Mouse (Mus musculus) heart, postnatal 0 days (tissue): Measurements from ENCODE around the gene Gsx1. TPM values are rescaled to one million over a fixed set of nuclear protein-coding genes. Genes with fewer than 3 reads are reported as not detected.

Experiments used
- ATAC-seq: fragments of 200-750 bp; cut with Nextera tagmentation; 2 replicates; pipeline ENCODE4 v1.8.0; 2017; ENCODE audit warnings: low read depth, moderate number of reproducible peaks, moderate library complexity; ENCODE audit not compliant: insufficient read depth
- DNase-seq: peaks from one replicate; pipeline ENCODE4 v3.0.0-alpha.2; 2016; ENCODE audit warnings: low spot score
- H3K27ac ChIP-seq: fragments of 300-500 bp; sonication (generic); 2 replicates; pipeline ENCODE4 v1.5.1; 2014; ENCODE audit warnings: low read depth, mild to moderate bottlenecking
- H3K27me3 ChIP-seq: fragments of 300-500 bp; sonication (generic); 2 replicates; pipeline ENCODE4 v1.6.1; 2014; ENCODE audit warnings: low read length, mixed read lengths; ENCODE audit not compliant: control insufficient read depth, insufficient read depth
- H3K36me3 ChIP-seq: fragments of 300-500 bp; sonication (generic); replicated peaks from 2 replicates; pipeline ENCODE4 v1.6.1; 2014; ENCODE audit warnings: low read length, mixed read lengths; ENCODE audit not compliant: control insufficient read depth, insufficient read depth
- H3K4me1 ChIP-seq: fragments of 300-500 bp; sonication (generic); 2 replicates; pipeline ENCODE4 v1.6.1; 2014; ENCODE audit warnings: antibody characterized with exemption; ENCODE audit not compliant: control insufficient read depth, insufficient read depth
- H3K4me2 ChIP-seq: fragments of 300-500 bp; sonication (generic); 2 replicates; pipeline ENCODE4 v1.6.1; 2014; ENCODE audit warnings: low read depth, mild to moderate bottlenecking, low read length, moderate library complexity
- H3K4me3 ChIP-seq: fragments of 300-500 bp; sonication (generic); 2 replicates; pipeline ENCODE4 v1.5.1; 2014; ENCODE audit warnings: low read depth, low read length
- H3K9ac ChIP-seq: fragments of 300-500 bp; sonication (generic); replicated peaks from 2 replicates; pipeline ENCODE4 v1.6.1; 2014; ENCODE audit warnings: low read depth, low read length, mixed read lengths
- H3K9me3 ChIP-seq: fragments of 300-500 bp; sonication (generic); replicated peaks from 2 replicates; pipeline ENCODE4 v1.6.1; 2016; ENCODE audit warnings: low read length; ENCODE audit not compliant: control insufficient read depth
- CTCF ChIP-seq: IDR thresholded peaks from 2 replicates; pipeline ENCODE4 v1.5.1; 2016; ENCODE audit warnings: antibody characterized with exemption, control low read depth, low read depth
- EP300 ChIP-seq: IDR thresholded peaks from 2 replicates; pipeline ENCODE4 v1.6.1; 2016; ENCODE audit warnings: antibody characterized with exemption, low read depth
- WGBS: fragments of 180-500 bp; shearing (Covaris S2); extraction: QIAGEN DNeasy Blood & Tissue Kit; methylation state at CpG from one replicate; pipeline ENCODE4 v1.1.7; 2014; 5-methylcytosine and 5-hydroxymethylcytosine counted together
- polyA plus RNA-seq: library from polyadenylated mRNA; unstranded; fragments of >200 nt; fragmentation: Nextera tagmentation; extraction: Ambion mirVana; gene quantifications from 2 replicates; pipeline ENCODE4 v1.2.1, GENCODE M21; 2015
- total RNA-seq: library from RNA; depleted of rRNA; stranded (reverse); fragments of >200 nt; gene quantifications from 2 replicates; pipeline ENCODE4 v1.2.3, GENCODE M21; 2014; ENCODE audit warnings: low replicate concordance; rRNA removed

Gsx1 gene
- total and polyA plus RNA-seq, 2 experiments from 2014 or later, result not detected

DNA sequence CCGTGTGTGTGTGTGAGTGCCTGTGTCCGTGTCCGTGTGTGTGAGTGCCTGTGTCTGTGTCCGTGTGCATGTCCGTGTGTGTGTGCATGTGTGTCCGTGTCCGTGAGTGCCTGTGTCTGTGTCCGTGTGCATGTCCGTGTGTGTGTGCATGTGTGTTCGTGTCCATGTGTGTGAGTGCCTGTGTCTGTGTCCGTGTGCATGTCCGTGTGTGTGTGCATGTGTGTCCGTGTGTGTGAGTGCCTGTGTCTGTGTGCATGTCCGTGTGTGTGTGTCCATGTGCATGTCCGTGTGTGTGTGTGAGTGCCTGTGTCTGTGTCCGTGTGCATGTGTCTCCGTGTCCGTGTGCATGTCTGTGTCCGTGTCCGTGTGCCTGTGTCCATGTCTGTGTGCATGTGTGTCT, 19.4 kb downstream of the Gsx1 start:
- Histone ChIP-seq H3K27ac (no peak overlapping the region), H3K36me3 (no peaks in the 10 kb centered on the region), H3K9me3 (0 out of 2 replicates have a peak, but pooled peaks cover 5% of the 10 kb centered on the region), H3K4me2 (no peak overlapping the region), H3K4me1 (no peaks in the 10 kb centered on the region), H3K27me3 (no peaks in the 10 kb centered on the region), H3K4me3 (no peak overlapping the region), H3K9ac (no peak overlapping the region)
- no peak for ATAC-seq
- DNase-seq, result no peak
- no peak for TF ChIP-seq EP300
- TF ChIP-seq CTCF, result no peak
- 88% methylated on average over 20 of the region's 20 CpGs for WGBS

GRCm38 (mm10) chr5:147208471-147208870, 20.0 kb downstream of the Gsx1 start:
- TF ChIP-seq CTCF, result no peak
- TF ChIP-seq EP300, result no peak
- H3K4me2 ChIP-seq, result no peak overlapping the region
- DNase-seq (no peak), ATAC-seq (no peak)
- 0 out of 2 replicates have a peak, but pooled peaks cover 5% of the 10 kb centered on the region for H3K9me3 ChIP-seq
- no peak overlapping the region for H3K27ac ChIP-seq
- H3K9ac ChIP-seq, result no peak overlapping the region
- no peaks in the 10 kb centered on the region for H3K27me3 ChIP-seq
- H3K36me3 ChIP-seq, result no peaks in the 10 kb centered on the region
- 56% methylated on average over 2 of the region's 2 CpGs for WGBS
- no peak overlapping the region for H3K4me3 ChIP-seq
- H3K4me1 ChIP-seq, result no peaks in the 10 kb centered on the region

DNA sequence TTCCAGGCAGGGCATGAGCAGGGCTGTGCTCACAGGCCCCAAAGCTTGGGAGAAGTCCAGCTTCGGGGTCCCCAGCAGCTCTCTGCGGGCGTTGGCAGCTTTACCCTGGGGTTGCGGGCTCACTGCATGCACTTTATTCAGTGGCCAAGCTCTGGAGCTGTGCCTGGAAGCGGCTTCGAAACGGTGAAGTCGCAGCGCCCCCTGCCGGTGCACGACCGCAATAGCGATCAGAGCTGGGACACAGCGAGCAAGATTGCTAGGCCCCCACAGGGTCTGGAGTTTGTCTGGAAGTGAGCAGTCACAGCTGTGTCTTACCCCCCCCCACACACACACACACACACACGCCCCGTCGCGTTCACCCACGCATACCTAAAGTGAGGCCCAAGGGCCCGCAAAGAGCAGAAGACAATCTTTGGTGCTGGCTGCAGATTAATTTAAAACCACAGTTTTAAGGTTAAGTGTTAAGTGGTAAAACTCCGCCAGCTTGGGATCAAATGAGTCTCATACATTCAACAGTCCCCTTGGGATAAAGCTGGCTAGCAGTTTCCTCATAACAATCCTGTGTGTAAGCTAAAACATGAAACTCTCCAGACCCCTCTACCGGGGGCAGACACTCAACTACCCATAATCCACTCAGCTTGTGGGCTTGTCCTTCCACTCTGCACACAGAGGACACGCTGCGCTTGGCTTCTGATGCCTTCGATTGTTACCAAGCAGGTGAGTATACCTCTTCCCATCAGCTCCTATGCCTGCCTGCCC, 39.0 kb downstream of the Gsx1 start:
- no peaks in the 10 kb centered on the region for H3K9me3 ChIP-seq
- peak; percentile 92 for TF ChIP-seq CTCF
- TF ChIP-seq EP300, result no peak
- no peak overlapping the region for H3K4me3 ChIP-seq
- H3K4me2 ChIP-seq, result no peak overlapping the region
- DNase-seq (peak; percentile 61), ATAC-seq (peak; percentile 53)
- H3K9ac ChIP-seq, result no peak overlapping the region
- H3K4me1 ChIP-seq, result no peaks in the 10 kb centered on the region
- WGBS, result 15% methylated on average over 25 of the region's 25 CpGs
- H3K36me3 ChIP-seq, result no peaks in the 10 kb centered on the region
- H3K27ac ChIP-seq, result no peak overlapping the region
- H3K27me3 ChIP-seq, result peaks cover 53% of the 10 kb centered on the region

DNA sequence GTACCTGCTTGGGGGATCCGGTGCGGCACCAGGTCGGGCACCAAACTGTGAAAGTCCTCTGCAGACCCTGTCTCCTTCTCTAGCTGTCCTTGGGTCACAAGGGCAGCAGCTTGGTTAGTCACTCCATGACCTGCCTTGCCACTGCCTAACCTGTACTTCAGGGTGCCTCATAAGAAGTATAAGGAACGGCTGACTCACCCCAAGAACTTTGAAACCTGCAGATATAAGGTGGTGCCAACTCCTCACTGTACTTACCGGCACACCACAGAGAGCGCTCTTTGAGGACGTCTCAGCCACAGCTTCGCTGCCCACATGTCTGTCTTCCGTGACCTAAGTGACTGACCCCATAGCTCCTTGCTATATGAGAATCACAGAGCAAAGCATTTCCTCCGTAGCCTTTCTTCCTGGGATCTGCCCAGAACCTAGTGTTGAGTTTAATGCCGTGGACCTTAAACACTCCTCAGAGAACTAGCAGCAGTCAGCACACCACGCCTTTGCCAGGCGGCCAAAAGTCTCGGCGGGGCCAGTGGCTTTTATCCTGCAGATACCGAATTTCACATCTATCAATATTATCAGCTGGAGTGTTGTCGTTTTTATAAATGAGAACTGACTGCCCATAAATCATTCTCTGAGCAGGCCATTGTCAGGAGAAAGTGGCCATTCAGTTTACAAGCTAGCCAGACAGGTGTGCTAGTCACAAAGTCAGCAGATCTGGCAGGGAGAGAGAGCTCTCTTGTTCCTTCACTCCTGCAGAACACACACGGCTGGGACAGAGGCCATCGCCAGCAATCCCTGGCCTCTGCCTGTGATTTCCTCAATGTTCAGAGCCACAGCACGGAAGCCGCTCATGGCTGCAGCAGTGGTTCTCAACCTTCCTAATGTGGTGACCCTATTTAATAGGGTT, 47.2 kb downstream of the Gsx1 start:
- Histone ChIP-seq H3K4me2 (no peak overlapping the region), H3K4me3 (no peak overlapping the region), H3K4me1 (no peaks in the 10 kb centered on the region), H3K27me3 (no peaks in the 10 kb centered on the region; the same call in 1 of the 2 replicates), H3K36me3 (no peaks in the 10 kb centered on the region), H3K27ac (no peak overlapping the region), H3K9ac (no peak overlapping the region), H3K9me3 (no peaks in the 10 kb centered on the region)
- 62% methylated on average over 21 of the region's 21 CpGs for WGBS
- ATAC-seq (no peak), DNase-seq (no peak)
- TF ChIP-seq CTCF (no peak), EP300 (no peak)

Other genes with a start within 250 kb of the Gsx1 start
- gene Gtf3a, start 240.0 kb upstream of the Gsx1 start, total RNA-seq, result 41.8 and 52.4 TPM in 2 replicates
- 57.4 and 57.6 TPM in 2 replicates for gene Gtf3a, start 240.0 kb upstream of the Gsx1 start, polyA plus RNA-seq
- 4.2 and 4.3 TPM in 2 replicates for gene Mtif3, start 224.9 kb upstream of the Gsx1 start, total RNA-seq
- 21.2 and 26.6 TPM in 2 replicates for gene Mtif3, start 224.9 kb upstream of the Gsx1 start, polyA plus RNA-seq
- gene Lnx2, start 112.1 kb upstream of the Gsx1 start, total RNA-seq, result 18.0 and 22.6 TPM in 2 replicates
- gene Lnx2, start 112.1 kb upstream of the Gsx1 start, polyA plus RNA-seq, result 6.2 and 6.5 TPM in 2 replicates
- gene Polr1d, start 111.6 kb upstream of the Gsx1 start, total RNA-seq, result 53.8 and 56.9 TPM in 2 replicates
- gene Polr1d, start 111.6 kb upstream of the Gsx1 start, polyA plus RNA-seq, result 85.0 and 89.1 TPM in 2 replicates
- not detected in 2 replicates for gene Pdx1, start 81.3 kb downstream of the Gsx1 start, total RNA-seq
- gene Pdx1, start 81.3 kb downstream of the Gsx1 start, polyA plus RNA-seq, result not detected in 2 replicates
- gene Cdx2, start 118.6 kb downstream of the Gsx1 start, total RNA-seq, result not detected in 2 replicates
- gene Cdx2, start 118.6 kb downstream of the Gsx1 start, polyA plus RNA-seq, result not detected in 2 replicates
- not detected in 2 replicates for gene Urad, start 133.7 kb downstream of the Gsx1 start, total RNA-seq
- gene Urad, start 133.7 kb downstream of the Gsx1 start, polyA plus RNA-seq, result not detected in 2 replicates
- not detected in 2 replicates for gene Flt3, start 211.8 kb downstream of the Gsx1 start, total RNA-seq
- 0.05 TPM in 1 of 2 replicates, not detected in the other for gene Flt3, start 211.8 kb downstream of the Gsx1 start, polyA plus RNA-seq
- gene Pan3, start 241.5 kb downstream of the Gsx1 start, total RNA-seq, result 63.9 and 66.0 TPM in 2 replicates
- 28.0 and 28.4 TPM in 2 replicates for gene Pan3, start 241.5 kb downstream of the Gsx1 start, polyA plus RNA-seq